Mouse (Mus musculus): ENCODE results near the gene Tmem201.

GRCm38 (mm10) chr4:149744119-149744518, 6.3 kb upstream of the Tmem201 start:
- TF ChIP-seq CTCF (IDR thresholded peaks at IDR 0.05; ENCODE audit: low read depth, low read length) = no peak
- no peak for TF ChIP-seq POLR2A (IDR thresholded peaks at IDR 0.05; ENCODE audit: extremely low read depth, insufficient read depth, low read length)
